Mouse (Mus musculus) retina, postnatal 7 days (tissue): ENCODE measurements at regions not wholly inside any gene's neighbourhood (a gene's known extent, or its start where the extent isn't known, plus 50 kb on each side); places are given as distances from the start of the nearest gene placed in this dataset.
"Not testable (repeated sequence)": the region's sequence is repeated elsewhere in the genome, so short reads cannot be mapped to it uniquely, and the experiment has no call there.

Source experiments
- DNase-seq: peaks from one replicate; pipeline ENCODE4 v3.0.0-alpha.2; 2012; ENCODE audit warnings: low read depth, low spot score

GRCm38 (mm10) chr5:101497698-101498048 lies 167.1 kb downstream of the Nkx6-1 start:
- no peak for DNase-seq

GRCm38 (mm10) chr5:101496924-101497697 lies 167.7 kb downstream of the Nkx6-1 start:
- DNase-seq: no peak

GRCm38 (mm10) chr5:101496161-101496560 lies 168.6 kb downstream of the Nkx6-1 start:
- no peak for DNase-seq

- DNase-seq: no peak
These were observed 219.0 kb downstream of the Nkx6-1 start for GRCm38 (mm10) chr5:101445792-101446191.

DNA sequence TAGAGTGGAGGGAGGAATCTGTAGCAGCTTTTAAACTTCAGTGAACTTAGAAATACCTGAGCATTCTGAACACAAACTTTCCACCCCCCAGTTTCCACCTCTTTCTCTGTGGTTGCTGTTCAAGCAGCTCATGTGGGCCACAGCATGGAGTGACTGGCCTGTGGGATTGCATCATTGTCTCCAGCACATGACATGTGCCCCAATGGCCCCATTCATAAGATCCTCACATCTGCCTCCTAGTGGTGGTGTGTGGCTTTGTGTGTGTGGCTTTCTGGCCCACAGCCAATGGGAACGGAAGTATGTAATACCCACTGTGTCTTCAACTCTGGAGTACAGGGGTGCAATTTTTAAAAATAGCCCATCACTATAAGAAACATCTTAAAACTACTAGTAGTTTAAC lies 223.0 kb downstream of the Nkx6-1 start:
- DNase-seq: no peak

DNA sequence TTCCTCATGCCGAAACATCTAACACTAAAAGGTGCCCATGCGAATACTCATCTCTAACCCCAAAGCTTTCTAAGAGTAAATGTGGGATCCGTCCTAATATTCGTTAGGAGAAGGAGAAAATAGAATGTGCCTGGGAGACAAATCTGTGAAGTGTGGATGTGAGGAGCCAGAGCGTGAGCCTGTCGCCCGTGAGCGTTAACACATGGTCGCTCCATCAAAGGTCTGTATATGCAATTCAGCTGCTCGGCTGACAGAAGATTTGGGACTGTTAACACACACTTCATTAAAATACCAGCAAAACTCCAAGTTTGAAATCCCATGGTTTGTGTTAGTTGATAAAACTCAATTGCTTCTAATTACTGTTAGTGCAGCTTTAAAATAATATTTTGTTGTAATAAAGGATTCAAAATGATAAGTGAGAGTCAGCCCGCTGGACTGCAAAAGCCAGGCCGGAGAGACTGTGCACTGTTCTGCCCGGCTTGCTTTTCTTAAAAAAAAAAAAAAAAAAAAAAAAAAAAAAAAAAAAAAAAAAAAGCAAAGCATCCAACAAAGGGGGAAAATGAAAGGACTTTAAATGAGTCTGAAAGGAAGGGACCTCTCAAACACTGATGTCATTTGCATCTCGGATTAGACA lies 227.0 kb downstream of the Nkx6-1 start:
- no peak for DNase-seq

DNA sequence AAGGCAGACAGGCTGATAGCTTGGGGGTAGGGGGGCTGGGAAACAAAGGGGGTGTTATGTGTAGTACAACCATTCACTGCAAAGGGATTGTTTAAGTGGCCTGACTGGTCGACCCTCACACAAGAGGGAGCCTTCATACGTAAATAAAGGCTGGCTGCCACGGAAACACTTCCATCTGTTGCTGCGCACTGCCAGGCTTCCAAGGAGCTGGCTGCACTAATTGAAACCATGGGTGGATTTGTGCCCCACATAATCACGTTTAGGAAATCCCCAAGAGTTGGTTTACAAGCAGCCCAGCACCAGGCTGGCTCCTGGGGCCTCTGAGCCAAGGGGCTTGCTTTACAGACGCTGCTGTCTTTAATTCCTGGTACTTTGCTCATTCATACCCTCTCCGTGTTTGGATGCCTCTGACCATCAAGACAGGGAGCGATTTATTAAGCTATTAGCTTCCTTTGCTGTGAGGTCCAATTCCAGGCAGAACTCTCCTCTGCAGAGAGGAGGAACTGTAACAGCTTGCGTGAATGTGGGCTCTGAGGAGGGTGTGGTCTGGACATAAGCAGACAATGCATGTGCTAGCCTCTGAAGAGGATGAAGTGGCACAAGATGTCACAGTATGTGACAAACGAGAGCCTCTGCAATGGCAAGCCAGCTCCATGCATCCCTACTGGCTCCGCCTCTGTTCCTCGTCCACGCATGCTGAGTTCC lies 238.6 kb downstream of the Nkx6-1 start:
- DNase-seq: no peak

DNA sequence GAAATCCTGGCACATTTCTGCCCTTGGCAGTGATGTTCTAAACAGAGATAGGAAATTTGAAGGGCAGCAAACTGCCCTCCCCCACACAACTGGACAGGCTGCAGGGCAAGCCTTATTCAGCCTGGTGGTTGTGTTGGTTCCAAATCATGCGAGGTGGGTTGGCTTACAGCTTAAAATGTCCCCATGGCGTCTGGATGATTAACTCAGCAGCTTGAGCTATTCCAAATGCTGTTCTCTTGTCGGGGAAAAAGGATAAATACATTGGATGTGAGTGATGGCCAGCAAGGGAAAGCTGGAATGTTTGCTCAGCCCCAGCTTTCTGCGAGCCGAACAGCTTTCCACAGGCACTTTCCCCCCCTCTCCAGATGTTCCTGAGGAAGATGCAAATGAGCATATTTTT lies 280.5 kb downstream of the Nkx6-1 start:
- DNase-seq: no peak

DNA sequence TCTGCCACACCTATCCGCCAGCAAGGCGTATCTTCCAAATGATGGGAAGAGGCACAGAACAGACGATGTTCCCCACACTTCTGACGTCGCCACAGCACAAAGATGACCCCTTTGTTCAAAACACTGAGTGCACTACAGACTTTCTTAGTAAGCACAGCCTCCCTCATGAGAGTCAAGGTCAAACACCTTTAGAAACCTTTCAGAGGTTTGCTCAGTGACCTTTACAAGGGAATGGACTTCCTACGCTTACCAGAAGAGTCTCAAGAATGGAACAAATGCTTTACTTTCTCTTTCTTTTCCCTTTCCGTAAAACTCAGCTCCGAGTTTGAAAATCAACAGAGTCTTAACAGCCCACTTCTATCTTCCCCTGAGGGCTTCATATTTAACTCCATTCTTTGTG lies 283.4 kb downstream of the Nkx6-1 start:
- no peak for DNase-seq

GRCm38 (mm10) chr5:101376657-101377056 lies 288.1 kb downstream of the Nkx6-1 start:
- no peak for DNase-seq

- DNase-seq: no peak
These were observed 290.7 kb downstream of the Nkx6-1 start for GRCm38 (mm10) chr5:101374129-101374528.

DNA sequence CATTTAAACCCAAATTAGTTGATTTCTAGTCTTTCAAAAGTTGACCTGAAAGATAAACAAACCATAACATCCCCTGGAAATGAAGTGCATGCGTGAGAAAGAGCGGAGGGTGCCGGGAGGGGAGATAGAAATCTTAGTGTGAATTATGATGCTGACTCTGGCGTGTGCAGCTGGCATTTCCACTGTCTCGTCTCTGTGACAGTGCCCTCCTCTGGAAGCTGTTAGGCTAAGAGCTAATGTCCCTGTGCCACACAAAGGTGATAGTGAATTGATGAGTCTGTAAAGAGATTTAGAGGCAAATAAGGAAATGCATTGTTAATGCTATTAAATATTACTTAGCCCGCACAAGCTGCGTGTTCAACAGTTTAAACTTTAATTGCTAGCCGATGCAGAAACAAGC lies 292.6 kb downstream of the Nkx6-1 start:
- no peak for DNase-seq

- peak; percentile 28 for DNase-seq
These were observed 299.4 kb downstream of the Nkx6-1 start for GRCm38 (mm10) chr5:101365364-101365763.

GRCm38 (mm10) chr5:101359986-101360385 lies 304.8 kb downstream of the Nkx6-1 start:
- DNase-seq: no peak

- no peak for DNase-seq
These were observed 319.4 kb downstream of the Nkx6-1 start for GRCm38 (mm10) chr5:101345406-101345805.

- not testable (repeated sequence) for DNase-seq
These were observed 328.4 kb downstream of the Nkx6-1 start for GRCm38 (mm10) chr5:101336361-101336760.

GRCm38 (mm10) chr5:101331825-101332224 lies 333.0 kb downstream of the Nkx6-1 start:
- no peak for DNase-seq

- no peak for DNase-seq
These were observed 338.7 kb downstream of the Nkx6-1 start for GRCm38 (mm10) chr5:101326122-101326521.

GRCm38 (mm10) chr5:101323041-101323950 lies 341.5 kb downstream of the Nkx6-1 start:
- no peak for DNase-seq

DNA sequence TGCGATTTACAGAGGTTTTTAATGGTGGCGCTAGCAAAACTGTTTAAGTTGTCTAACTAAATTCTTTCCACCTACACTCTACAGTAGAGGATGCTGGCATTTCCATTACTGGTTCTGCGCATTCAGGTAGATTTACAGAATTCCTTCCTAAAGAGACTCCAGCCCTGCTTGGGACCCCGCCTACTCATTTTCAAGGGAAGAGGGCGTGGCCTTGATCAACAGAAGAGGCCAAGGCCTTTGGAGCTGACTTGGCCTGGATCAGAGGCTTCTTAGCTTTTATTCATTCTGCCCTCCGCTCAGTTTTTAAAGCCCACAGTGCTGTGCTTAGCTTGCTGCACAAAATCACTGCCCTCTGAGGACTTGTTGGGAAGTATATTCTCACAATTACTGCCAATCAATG lies 364.8 kb downstream of the Nkx6-1 start:
- DNase-seq: no peak

GRCm38 (mm10) chr5:101298411-101298810 lies 366.4 kb downstream of the Nkx6-1 start:
- DNase-seq: no peak
